Comparison of ENCODE assay signal across 13 mouse cellular contexts in genomic region chr8:106364278-106364677, GRCm38 (mm10).
"Had no signal": no experiment of that assay in that cellular context is flagged by ENCODE, and none has a peak within 500 bp of the region (broad histone marks: within the 10 kb centered on the region; RNA-seq: fewer than 3 reads in every experiment).

No protein-coding gene starts in this region.

- H3K9ac ChIP-seq: limb, embryonic 13.5 days; liver, embryonic 14.5 days; neural tube, embryonic 12.5 days; stomach, embryonic 15.5 days had no signal

- H3K4me3 ChIP-seq: limb, embryonic 13.5 days; midbrain, embryonic 10.5 days; neural tube, embryonic 12.5 days; stomach, embryonic 15.5 days had no signal

- H3K27me3 ChIP-seq: limb, embryonic 13.5 days; neural tube, embryonic 12.5 days; stomach, embryonic 15.5 days had no signal

- H3K9me3 ChIP-seq: neural tube, embryonic 12.5 days; stomach, embryonic 15.5 days had no signal

- DNase-seq: kidney, postnatal 10 days; kidney, postnatal 4 days; left cerebral cortex, postnatal 4 days; lung, adult 18-20 months; midbrain, embryonic 14.5 days; right cerebral cortex, postnatal 4 days; spleen, adult 18-20 months; thymus, postnatal 4 days had no signal

- H3K27ac ChIP-seq: limb, embryonic 13.5 days; liver, embryonic 14.5 days; midbrain, embryonic 10.5 days; neural tube, embryonic 12.5 days; stomach, embryonic 15.5 days had no signal

- H3K36me3 ChIP-seq: limb, embryonic 13.5 days; midbrain, embryonic 10.5 days; neural tube, embryonic 12.5 days; stomach, embryonic 15.5 days had no signal

- H3K4me1 ChIP-seq: limb, embryonic 13.5 days; neural tube, embryonic 12.5 days; stomach, embryonic 15.5 days had no signal
